ENCODE assay signal across 27 mouse cellular contexts in the genomic region with DNA sequence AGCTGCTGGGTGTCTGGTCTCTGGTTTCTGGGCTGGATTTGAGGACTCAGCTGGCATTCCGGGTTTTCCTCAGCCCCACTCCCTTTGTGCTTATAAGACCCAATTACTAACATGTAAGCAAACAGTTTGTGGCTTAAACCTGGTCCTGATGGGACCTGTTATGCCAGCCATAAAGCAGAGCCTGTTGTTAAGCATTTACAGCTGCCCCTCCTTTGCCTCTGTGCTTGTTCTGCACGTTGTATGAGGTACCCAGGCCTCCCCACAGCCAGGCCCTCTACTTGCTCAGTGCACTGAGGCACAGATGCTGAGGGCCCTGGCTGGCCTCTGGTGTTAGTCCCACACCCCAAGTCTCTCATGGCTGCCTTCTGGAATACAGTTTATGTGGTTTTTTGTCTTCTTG.
DNase-seq lines count a peak whose midpoint lies in the region; ATAC-seq lines count a peak whose summit lies in the region.
"Had no signal": no experiment of that assay in that cellular context is flagged by ENCODE, and none has a peak within 500 bp of the region (broad histone marks: within the 10 kb centered on the region; RNA-seq: fewer than 3 reads in every experiment).

No protein-coding gene starts in this region.

- DNase-seq in heart, adult 11 months = peak; percentile 67
- no peak for DNase-seq in heart, postnatal 36 days
- peak; percentile 42 for DNase-seq in limb, embryonic 11.5 days (ENCODE audit: low spot score)
- DNase-seq in cerebellum, postnatal 4 days (ENCODE audit: low spot score in 2 of 2) = no peak
- DNase-seq in cerebellum, adult 9-10 months = no peak
- no peak for DNase-seq in forebrain, embryonic 11.5 days (ENCODE audit: low spot score)
- DNase-seq: adrenal gland, adult 2 months; adrenal gland, postnatal 36 days; cerebellum, adult 9-11 months; gastrocnemius, postnatal 36 days; heart, adult 2 months; heart, postnatal 14 days; kidney, adult 18-20 months; kidney, postnatal 25 days; liver, postnatal 0 days; lung, postnatal 10 days; right cerebral cortex, postnatal 25 days had no signal

- H3K27ac ChIP-seq in embryonic facial prominence, embryonic 12.5 days = peak overlapping the region; percentile 71
- H3K27ac ChIP-seq in limb, embryonic 11.5 days (replicated peaks; ENCODE audit: low read depth, low read length) = 0 out of 2 replicates have a peak overlapping the region, but pooled peaks have one; percentile 39
- peak overlapping the region; percentile 76; the same call in 1 of the 2 replicates for H3K27ac ChIP-seq in stomach, embryonic 14.5 days (ENCODE audit: low read length)
- no peak overlapping the region for H3K27ac ChIP-seq in forebrain, embryonic 11.5 days (ENCODE audit: low read depth, low read length)
- H3K27ac ChIP-seq: forebrain, embryonic 13.5 days; heart, adult 2 months; macrophage; midbrain, embryonic 15.5 days; neural tube, embryonic 15.5 days had no signal

- H3K4me1 ChIP-seq in embryonic facial prominence, embryonic 12.5 days = peaks cover 22% of the 10 kb centered on the region; the same call in 1 of the 2 replicates
- peaks cover 20% of the 10 kb centered on the region for H3K4me1 ChIP-seq in limb, embryonic 11.5 days (ENCODE audit: control insufficient read depth, insufficient read depth, low read length)
- H3K4me1 ChIP-seq in stomach, embryonic 14.5 days (ENCODE audit: control insufficient read depth, insufficient read depth, low read length) = peaks cover 20% of the 10 kb centered on the region
- no peaks in the 10 kb centered on the region for H3K4me1 ChIP-seq in forebrain, embryonic 11.5 days (replicated peaks; ENCODE audit: control insufficient read depth, insufficient read depth, low read length)
- H3K4me1 ChIP-seq: forebrain, embryonic 13.5 days; midbrain, embryonic 15.5 days had no signal

- no peak for ATAC-seq in embryonic facial prominence, embryonic 12.5 days (ENCODE audit: insufficient number of reproducible peaks, insufficient read depth, low FRiP score, low TSS enrichment)
- peak; percentile 75 for ATAC-seq in limb, embryonic 11.5 days (ENCODE audit: insufficient number of reproducible peaks, low FRiP score, low TSS enrichment, low read depth)
- no peak for ATAC-seq in stomach, embryonic 14.5 days (ENCODE audit: insufficient number of reproducible peaks, insufficient read depth, low FRiP score, low read depth)
- no peak for ATAC-seq in forebrain, embryonic 11.5 days (replicated peaks; ENCODE audit: low FRiP score)
- ATAC-seq: activated CD4-positive, CD25-positive, alpha-beta regulatory T cell, adult 4 months; forebrain, embryonic 13.5 days; hindbrain, embryonic 16.5 days; liver, postnatal 0 days; midbrain, embryonic 15.5 days had no signal

- H3K9me3 ChIP-seq in embryonic facial prominence, embryonic 12.5 days = no peaks in the 10 kb centered on the region
- H3K9me3 ChIP-seq in limb, embryonic 11.5 days (ENCODE audit: control insufficient read depth, low read length) = no peaks in the 10 kb centered on the region
- no peaks in the 10 kb centered on the region for H3K9me3 ChIP-seq in stomach, embryonic 14.5 days (ENCODE audit: control insufficient read depth, low read depth, low read length)
- H3K9me3 ChIP-seq in forebrain, embryonic 11.5 days (ENCODE audit: control insufficient read depth, low read length) = no peaks in the 10 kb centered on the region
- H3K9me3 ChIP-seq: forebrain, embryonic 13.5 days; kidney, embryonic 15.5 days; midbrain, embryonic 15.5 days; neural tube, embryonic 15.5 days had no signal

- H3K4me2 ChIP-seq in embryonic facial prominence, embryonic 12.5 days (replicated peaks) = no peak overlapping the region
- no peak overlapping the region for H3K4me2 ChIP-seq in limb, embryonic 11.5 days (ENCODE audit: low read depth, severe bottlenecking)
- H3K4me2 ChIP-seq in stomach, embryonic 14.5 days (replicated peaks; ENCODE audit: low read depth, low read length) = no peak overlapping the region
- no peak overlapping the region for H3K4me2 ChIP-seq in forebrain, embryonic 11.5 days (ENCODE audit: low read depth, low read length, severe bottlenecking)
- H3K4me2 ChIP-seq: forebrain, embryonic 13.5 days; kidney, embryonic 15.5 days; liver, embryonic 11.5 days; midbrain, embryonic 15.5 days; neural tube, embryonic 15.5 days had no signal

- H3K27me3 ChIP-seq in embryonic facial prominence, embryonic 12.5 days = no peaks in the 10 kb centered on the region
- no peaks in the 10 kb centered on the region for H3K27me3 ChIP-seq in limb, embryonic 11.5 days (ENCODE audit: control insufficient read depth, insufficient read depth, low read length)
- no peaks in the 10 kb centered on the region for H3K27me3 ChIP-seq in stomach, embryonic 14.5 days (ENCODE audit: control insufficient read depth, insufficient read depth, low read length)
- no peaks in the 10 kb centered on the region for H3K27me3 ChIP-seq in forebrain, embryonic 11.5 days (ENCODE audit: control insufficient read depth, insufficient read depth, low read length)
- H3K27me3 ChIP-seq: forebrain, embryonic 13.5 days; kidney, embryonic 15.5 days; midbrain, embryonic 15.5 days; neural tube, embryonic 15.5 days had no signal

- H3K36me3 ChIP-seq in embryonic facial prominence, embryonic 12.5 days = no peaks in the 10 kb centered on the region
- no peaks in the 10 kb centered on the region for H3K36me3 ChIP-seq in limb, embryonic 11.5 days (ENCODE audit: control insufficient read depth, insufficient read depth, low read length)
- no peaks in the 10 kb centered on the region for H3K36me3 ChIP-seq in stomach, embryonic 14.5 days (ENCODE audit: control insufficient read depth, insufficient read depth, low read length)
- no peaks in the 10 kb centered on the region for H3K36me3 ChIP-seq in forebrain, embryonic 11.5 days (ENCODE audit: control insufficient read depth, insufficient read depth, low read length)
- H3K36me3 ChIP-seq: kidney, embryonic 15.5 days; midbrain, embryonic 15.5 days; neural tube, embryonic 15.5 days had no signal

- intact Hi-C loops in heart, postnatal 36 days (cut with DNase I) = no loop called here

- no peak overlapping the region for H3K4me3 ChIP-seq in embryonic facial prominence, embryonic 12.5 days
- no peak overlapping the region for H3K4me3 ChIP-seq in limb, embryonic 11.5 days (ENCODE audit: low read depth, low read length)
- no peak overlapping the region for H3K4me3 ChIP-seq in stomach, embryonic 14.5 days (ENCODE audit: low read depth, low read length)
- no peak overlapping the region for H3K4me3 ChIP-seq in forebrain, embryonic 11.5 days (ENCODE audit: low read depth, low read length)
- H3K4me3 ChIP-seq: forebrain, embryonic 13.5 days; heart, adult 2 months; kidney, embryonic 15.5 days; midbrain, embryonic 15.5 days; neural tube, embryonic 15.5 days had no signal

- H3K9ac ChIP-seq in embryonic facial prominence, embryonic 12.5 days = no peak overlapping the region
- no peak overlapping the region for H3K9ac ChIP-seq in limb, embryonic 11.5 days (ENCODE audit: low read length)
- H3K9ac ChIP-seq in stomach, embryonic 14.5 days (replicated peaks; ENCODE audit: low read depth, low read length) = no peak overlapping the region
- no peak overlapping the region for H3K9ac ChIP-seq in forebrain, embryonic 11.5 days (ENCODE audit: low read length)
- H3K9ac ChIP-seq: forebrain, embryonic 13.5 days; kidney, embryonic 15.5 days; liver, postnatal 0 days; midbrain, embryonic 15.5 days; neural tube, embryonic 15.5 days had no signal

- 36% methylated on average over 2 of the region's 2 CpGs for WGBS in embryonic facial prominence, embryonic 12.5 days
- WGBS in limb, embryonic 11.5 days = 13% methylated on average over 2 of the region's 2 CpGs
- 61% methylated on average over 2 of the region's 2 CpGs for WGBS in stomach, embryonic 14.5 days
- 82% methylated on average over 2 of the region's 2 CpGs for WGBS in forebrain, embryonic 11.5 days

Comparison
In these comparisons a context has a peak if more than half of its experiments do, and no peak if none do; other contexts are left out.
1. DNase-seq: peak in heart, adult 11 months (single experiment) and limb, embryonic 11.5 days (single experiment); none in heart, postnatal 36 days (0 of 2), cerebellum, postnatal 4 days (0 of 2), cerebellum, adult 9-10 months (single experiment) and forebrain, embryonic 11.5 days (single experiment).